Mouse (Mus musculus) urinary bladder, postnatal 36 days (tissue): ENCODE measurements around the gene Ezh1.
A peak's percentile ranks its signal among the peaks of the same experiment; 100 is the strongest.

Experiments
- DNase-seq, 2 experiments: peaks; one replicate each; pipeline ENCODE4 v3.0.0; 2022; ENCODE audit warnings: low spot score in 2 of 2, mixed read lengths in 1 of 2

Ezh1 gene

GRCm38 (mm10) chr11:101246702-101247012 is 20.4 kb upstream of the Ezh1 start:
- no peak for DNase-seq

GRCm38 (mm10) chr11:101245855-101246701 is 19.8 kb upstream of the Ezh1 start, which contains the start of gene Ramp2:
Gene Ramp2 (plus strand): TSS chr11:101246028.
- peak in 1 of 2 experiments; percentile 58 for DNase-seq

GRCm38 (mm10) chr11:101245071-101245470 is 18.8 kb upstream of the Ezh1 start:
- DNase-seq, result no peak

- no peak for DNase-seq
Measured at GRCm38 (mm10) chr11:101238071-101238647, 11.9 kb upstream of the Ezh1 start.

GRCm38 (mm10) chr11:101236782-101237181 is 10.5 kb upstream of the Ezh1 start:
- DNase-seq, result no peak

- DNase-seq, result no peak
Measured at GRCm38 (mm10) chr11:101235429-101235828, 9.2 kb upstream of the Ezh1 start.

- DNase-seq, result no peak
Measured at GRCm38 (mm10) chr11:101234124-101234523, 7.9 kb upstream of the Ezh1 start.

- DNase-seq, result no peak
Measured at GRCm38 (mm10) chr11:101233240-101233639, 7.0 kb upstream of the Ezh1 start.

GRCm38 (mm10) chr11:101232010-101232839 is 6.0 kb upstream of the Ezh1 start:
- DNase-seq, result peak in 1 of 2 experiments; percentile 24

GRCm38 (mm10) chr11:101230991-101231871 is 5.0 kb upstream of the Ezh1 start:
- DNase-seq, result peak in 1 of 2 experiments; percentile 78

GRCm38 (mm10) chr11:101230526-101230925 is 4.3 kb upstream of the Ezh1 start:
- DNase-seq, result no peak

- DNase-seq, result peak in 1 of 2 experiments; percentile 59
Measured at GRCm38 (mm10) chr11:101230061-101230511, 3.8 kb upstream of the Ezh1 start.

GRCm38 (mm10) chr11:101229361-101229900 is 3.2 kb upstream of the Ezh1 start:
- DNase-seq, result peak in 1 of 2 experiments; percentile 42

GRCm38 (mm10) chr11:101225331-101226064 is 765 bp downstream of the Ezh1 start:
- no peak for DNase-seq

- DNase-seq, result no peak
Measured at GRCm38 (mm10) chr11:101224337-101224736, 1.9 kb downstream of the Ezh1 start.

- no peak for DNase-seq
Measured at GRCm38 (mm10) chr11:101221306-101221986, 4.8 kb downstream of the Ezh1 start.

- DNase-seq, result no peak
Measured at GRCm38 (mm10) chr11:101220853-101221252, 5.4 kb downstream of the Ezh1 start.

GRCm38 (mm10) chr11:101218436-101219055 is 7.7 kb downstream of the Ezh1 start:
- no peak for DNase-seq

GRCm38 (mm10) chr11:101216936-101217335 is 9.3 kb downstream of the Ezh1 start:
- DNase-seq, result no peak
